Mouse (Mus musculus) embryonic stem cell, embryonic (primary cell): ENCODE measurements around the gene Cpd.

Experiments
- CTCF ChIA-PET, 4 experiments: fragments of 300-600 bp in 2 of 4; fragments of 350-600 bp in 2 of 4; sonication (Branson Sonifier 250); formaldehyde crosslinking; loops; one replicate each; lab custom pipeline; 2022; ENCODE audit warnings: inconsistent platforms in 2 of 4; lab: Charles Lee
- POLR2A ChIA-PET, 4 experiments: fragments of 300-600 bp in 2 of 4; fragments of 350-600 bp in 2 of 4; sonication (Branson Sonifier 250); formaldehyde crosslinking; loops; one replicate each; lab custom pipeline; 2022; ENCODE audit warnings: antibody characterized with exemption in 4 of 4, inconsistent platforms in 1 of 4; lab: Charles Lee

Gene Cpd

GRCm38 (mm10) chr11:76846878-76847222 is at the start of gene Cpd:
Gene Cpd (minus strand): TSS chr11:76847018.
- POLR2A ChIA-PET: interaction anchor here in 3 of 4 experiments (0.6 to 1.7 kb wide), 5 partner anchors 8 to 157 kb away, joined by 3 to 4 read pairs (median 3); no protein-coding TSS in a partner anchor
- CTCF ChIA-PET: interaction anchor here in 2 of 4 experiments (0.7 to 1.2 kb wide), 2 partner anchors 9 to 99 kb away, joined by 3 to 9 read pairs; no protein-coding TSS in a partner anchor

GRCm38 (mm10) chr11:76896360-76896759 is 49.5 kb upstream of the Cpd start:
- ChIA-PET POLR2A (no interaction called here), CTCF (interaction anchor here in 1 of 4 experiments (0.6 to 0.7 kb wide), 2 partner anchors 108 to 195 kb away, joined by 3 read pairs; no protein-coding TSS in a partner anchor)

GRCm38 (mm10) chr11:76894240-76894639 is 47.4 kb upstream of the Cpd start:
- CTCF ChIA-PET: interaction anchor here (0.5 to 1.5 kb wide), 14 partner anchors 10 to 531 kb away, joined by 3 to 9 read pairs (median 4); partner anchors contain the start of gene Gosr1 (in 1 of the 4)
- POLR2A ChIA-PET: no interaction called here

- POLR2A ChIA-PET: no interaction called here
- CTCF ChIA-PET: interaction anchor here (0.5 to 1.5 kb wide), 12 partner anchors 9 to 531 kb away, joined by 3 to 9 read pairs (median 4); partner anchors contain the start of gene Gosr1 (in 1 of the 4)
These were observed 46.8 kb upstream of the Cpd start for GRCm38 (mm10) chr11:76893570-76893969.

- POLR2A ChIA-PET: no interaction called here
- CTCF ChIA-PET: interaction anchor here in 1 of 4 experiments (0.7 kb wide), 1 partner anchor 154 kb away, joined by 3 read pairs; no protein-coding TSS in a partner anchor
These were observed 46.2 kb upstream of the Cpd start for GRCm38 (mm10) chr11:76892972-76893371.

GRCm38 (mm10) chr11:76891738-76892349 is 45.0 kb upstream of the Cpd start:
- ChIA-PET POLR2A (interaction anchor here in 1 of 4 experiments (0.7 kb wide), 1 partner anchor 117 kb away, joined by 3 read pairs; no protein-coding TSS in a partner anchor), CTCF (no interaction called here)

GRCm38 (mm10) chr11:76891171-76891570 is 44.4 kb upstream of the Cpd start:
- ChIA-PET POLR2A (no interaction called here), CTCF (no interaction called here)

GRCm38 (mm10) chr11:76889339-76890164 is 42.7 kb upstream of the Cpd start:
- CTCF ChIA-PET: no interaction called here

GRCm38 (mm10) chr11:76884451-76884850 is 37.6 kb upstream of the Cpd start:
- CTCF ChIA-PET: interaction anchor here in 2 of 4 experiments (0.5 to 1.0 kb wide), 2 partner anchors 10 to 121 kb away, joined by 4 to 5 read pairs; partner anchors contain the start of gene Gosr1 (in 1 of the 2)
- POLR2A ChIA-PET: interaction anchor here in 1 of 4 experiments (1.1 kb wide), 1 partner anchor 9 kb away, joined by 3 read pairs; no protein-coding TSS in a partner anchor

More at GRCm38 (mm10) chr11:76889339-76890164, 42.7 kb upstream of the Cpd start:
- POLR2A ChIA-PET: no interaction called here

GRCm38 (mm10) chr11:76879816-76880215 is 33.0 kb upstream of the Cpd start:
- ChIA-PET POLR2A (interaction anchor here in 1 of 4 experiments (0.6 to 0.9 kb wide), 2 partner anchors 20 to 175 kb away, joined by 3 read pairs; no protein-coding TSS in a partner anchor), CTCF (interaction anchor here in 2 of 4 experiments (0.6 to 1.6 kb wide), 2 partner anchors 14 to 343 kb away, joined by 6 to 9 read pairs; no protein-coding TSS in a partner anchor)

GRCm38 (mm10) chr11:76874766-76875165 is 27.9 kb upstream of the Cpd start:
- CTCF ChIA-PET: no interaction called here
- POLR2A ChIA-PET: interaction anchor here in 1 of 4 experiments (1.5 kb wide), 1 partner anchor 10 kb away, joined by 3 read pairs; no protein-coding TSS in a partner anchor

GRCm38 (mm10) chr11:76873865-76874264 is 27.0 kb upstream of the Cpd start:
- POLR2A ChIA-PET: no interaction called here
- CTCF ChIA-PET: no interaction called here

- ChIA-PET CTCF (interaction anchor here in 1 of 4 experiments (0.6 kb wide), 1 partner anchor 196 kb away, joined by 3 read pairs; no protein-coding TSS in a partner anchor), POLR2A (interaction anchor here in 2 of 4 experiments (0.6 to 2.7 kb wide), 3 partner anchors 9 to 215 kb away, joined by 3 to 9 read pairs (median 3); no protein-coding TSS in a partner anchor)
These were observed 25.9 kb upstream of the Cpd start for GRCm38 (mm10) chr11:76872556-76873234.

- ChIA-PET POLR2A (interaction anchor here in 1 of 4 experiments (1.5 to 2.3 kb wide), 2 partner anchors 11 to 13 kb away, joined by 5 to 9 read pairs; no protein-coding TSS in a partner anchor), CTCF (no interaction called here)
These were observed 14.4 kb upstream of the Cpd start for GRCm38 (mm10) chr11:76861185-76861584.

- POLR2A ChIA-PET: interaction anchor here in 2 of 4 experiments (0.6 to 2.3 kb wide), 3 partner anchors 13 to 141 kb away, joined by 4 to 9 read pairs (median 6); no protein-coding TSS in a partner anchor
- CTCF ChIA-PET: interaction anchor here in 1 of 4 experiments (0.7 kb wide), 1 partner anchor 736 kb away, joined by 3 read pairs; no protein-coding TSS in a partner anchor
These were observed 12.4 kb upstream of the Cpd start for GRCm38 (mm10) chr11:76859261-76859660.

- ChIA-PET CTCF (interaction anchor here in 1 of 4 experiments (0.7 kb wide), 1 partner anchor 736 kb away, joined by 3 read pairs; no protein-coding TSS in a partner anchor), POLR2A (interaction anchor here in 1 of 4 experiments (2.3 kb wide), 1 partner anchor 13 kb away, joined by 9 read pairs; no protein-coding TSS in a partner anchor)
These were observed 12.0 kb upstream of the Cpd start for GRCm38 (mm10) chr11:76858781-76859180.

- ChIA-PET CTCF (interaction anchor here in 1 of 4 experiments (1.2 kb wide), 1 partner anchor 237 kb away, joined by 3 read pairs; no protein-coding TSS in a partner anchor), POLR2A (interaction anchor here in 1 of 4 experiments (1.1 kb wide), 1 partner anchor 13 kb away, joined by 3 read pairs; no protein-coding TSS in a partner anchor)
These were observed 10.3 kb upstream of the Cpd start for GRCm38 (mm10) chr11:76857111-76857510.
